Mouse (Mus musculus): ENCODE results near the gene Vav1. TPM values are rescaled to one million over a fixed set of nuclear protein-coding genes. Genes with fewer than 3 reads are reported as not detected.
A peak's percentile ranks its signal among the peaks of the same experiment; 100 is the strongest.
"Not testable (repeated sequence)": the region's sequence is repeated elsewhere in the genome, so short reads cannot be mapped to it uniquely, and the experiment has no call there.

Vav1 gene
- polyA plus RNA-seq, 1 experiment from 2014 or later: 2.0 TPM

GRCm38 (mm10) chr17:57275997-57276351 lies 2.9 kb upstream of the Vav1 start:
- no peaks in the 10 kb centered on the region for H3K9me3 ChIP-seq (replicated peaks)
- DNase-seq (ENCODE audit: low spot score): peak; percentile 18
- H3K4me3 ChIP-seq: peak overlapping the region; percentile 55
- H3K27me3 ChIP-seq (ENCODE audit: low read depth, poor library complexity, severe bottlenecking): peaks cover 47% of the 10 kb centered on the region
- WGBS: 2% methylated on average over 13 of the region's 13 CpGs
- no peak overlapping the region for H3K27ac ChIP-seq (replicated peaks)
- peaks cover 25% of the 10 kb centered on the region for H3K4me1 ChIP-seq
- H3K36me3 ChIP-seq: no peaks in the 10 kb centered on the region

GRCm38 (mm10) chr17:57276634-57277121 lies 2.2 kb upstream of the Vav1 start:
- peak overlapping the region; percentile 52; the same call in 1 of the 2 replicates for H3K27ac ChIP-seq (replicated peaks)
- peaks cover 25% of the 10 kb centered on the region for H3K4me1 ChIP-seq
- under 1% methylated on average over 20 of the region's 20 CpGs for WGBS
- H3K4me3 ChIP-seq: peak overlapping the region; percentile 55
- no peaks in the 10 kb centered on the region for H3K9me3 ChIP-seq (replicated peaks)
- peak; percentile 78 for DNase-seq (ENCODE audit: low spot score)
- H3K27me3 ChIP-seq (ENCODE audit: low read depth, poor library complexity, severe bottlenecking): peaks cover 47% of the 10 kb centered on the region
- H3K36me3 ChIP-seq: no peaks in the 10 kb centered on the region

DNA sequence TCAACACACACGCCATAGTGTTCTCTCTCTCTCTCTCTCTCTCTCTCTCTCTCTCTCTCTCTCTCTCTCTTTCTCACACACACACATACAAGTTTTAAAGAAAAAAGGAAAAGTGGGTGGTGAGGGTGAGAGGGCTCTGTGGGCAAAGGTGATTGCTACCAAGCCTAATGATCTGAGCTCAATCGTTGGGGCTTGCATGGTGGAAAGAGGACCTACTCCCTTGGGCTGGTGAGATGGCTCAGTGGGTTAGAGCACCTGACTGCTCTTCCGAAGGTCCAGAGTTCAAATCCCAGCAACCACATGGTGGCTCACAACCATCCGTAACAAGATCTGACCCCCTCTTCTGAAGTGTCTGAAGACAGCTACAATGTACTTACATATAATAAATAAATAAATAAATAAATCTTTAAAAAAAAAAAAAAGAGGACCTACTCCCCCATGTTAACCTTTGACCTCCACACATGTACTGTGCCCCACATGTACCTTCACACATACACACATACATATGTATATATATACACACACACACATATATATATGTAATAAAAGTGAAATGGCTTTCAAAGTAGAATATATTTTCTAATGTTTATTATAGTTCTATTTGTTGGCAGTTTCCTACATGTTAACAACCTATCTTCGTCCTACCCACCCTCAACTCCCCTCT lies 1.2 kb upstream of the Vav1 start:
- DNase-seq (ENCODE audit: low spot score); H3K9me3 ChIP-seq (replicated peaks); H3K27ac ChIP-seq (replicated peaks); H3K36me3 ChIP-seq; H3K4me3 ChIP-seq: not testable (repeated sequence)
- Histone ChIP-seq H3K4me1 (peaks cover 25% of the 10 kb centered on the region), H3K27me3 (ENCODE audit: low read depth, poor library complexity, severe bottlenecking) (peaks cover 40% of the 10 kb centered on the region)
- WGBS: 90% methylated on average over 5 of the region's 5 CpGs

GRCm38 (mm10) chr17:57278537-57278936 lies 363 bp upstream of the Vav1 start:
- peaks cover 25% of the 10 kb centered on the region for H3K4me1 ChIP-seq
- no peaks in the 10 kb centered on the region for H3K9me3 ChIP-seq (replicated peaks)
- no peaks in the 10 kb centered on the region for H3K36me3 ChIP-seq
- H3K27ac ChIP-seq (replicated peaks): no peak overlapping the region
- peaks cover 31% of the 10 kb centered on the region for H3K27me3 ChIP-seq (ENCODE audit: low read depth, poor library complexity, severe bottlenecking)
- DNase-seq (ENCODE audit: low spot score): no peak
- 85% methylated on average over 2 of the region's 2 CpGs for WGBS
- no peak overlapping the region for H3K4me3 ChIP-seq

GRCm38 (mm10) chr17:57279591-57280224 lies 808 bp downstream of the Vav1 start:
- H3K4me3 ChIP-seq: no peak overlapping the region
- H3K27me3 ChIP-seq (ENCODE audit: low read depth, poor library complexity, severe bottlenecking): peaks cover 20% of the 10 kb centered on the region
- H3K4me1 ChIP-seq: peaks cover 24% of the 10 kb centered on the region
- H3K27ac ChIP-seq (replicated peaks): no peak overlapping the region
- H3K9me3 ChIP-seq (replicated peaks): no peaks in the 10 kb centered on the region
- WGBS: 58% methylated on average over 9 of the region's 9 CpGs
- DNase-seq (ENCODE audit: low spot score): no peak
- H3K36me3 ChIP-seq: no peaks in the 10 kb centered on the region

DNA sequence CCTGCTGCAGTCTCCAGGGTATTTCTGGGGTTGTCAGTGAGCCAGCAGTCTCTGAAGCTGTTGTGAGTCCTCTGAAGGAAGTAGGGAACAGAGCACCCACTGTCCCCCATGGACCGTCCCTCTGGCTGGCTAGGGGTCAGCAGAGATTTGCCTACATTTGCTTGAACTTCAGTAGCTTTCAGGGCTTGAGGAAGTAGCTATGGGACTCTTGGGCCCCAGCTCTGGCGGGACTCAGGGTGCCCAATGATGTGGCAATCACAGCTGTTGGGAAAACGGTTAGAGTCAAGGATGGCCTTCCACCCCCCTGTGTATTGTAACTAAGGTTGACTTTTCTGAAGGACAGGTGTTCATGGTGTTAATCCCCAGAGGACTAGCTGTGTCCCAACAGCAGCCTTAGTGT lies 1.5 kb downstream of the Vav1 start:
- H3K27ac ChIP-seq (replicated peaks): no peak overlapping the region
- H3K4me1 ChIP-seq: peaks cover 17% of the 10 kb centered on the region
- H3K36me3 ChIP-seq: no peaks in the 10 kb centered on the region
- WGBS: 77% methylated on average over 3 of the region's 3 CpGs
- no peak for DNase-seq (ENCODE audit: low spot score)
- no peaks in the 10 kb centered on the region for H3K9me3 ChIP-seq (replicated peaks)
- peaks cover 13% of the 10 kb centered on the region for H3K27me3 ChIP-seq (ENCODE audit: low read depth, poor library complexity, severe bottlenecking)
- no peak overlapping the region for H3K4me3 ChIP-seq

- Histone ChIP-seq H3K36me3 (no peaks in the 10 kb centered on the region), H3K9me3 (replicated peaks) (no peaks in the 10 kb centered on the region), H3K4me1 (no peaks in the 10 kb centered on the region), H3K27me3 (ENCODE audit: low read depth, poor library complexity, severe bottlenecking) (no peaks in the 10 kb centered on the region), H3K27ac (replicated peaks) (no peak overlapping the region), H3K4me3 (no peak overlapping the region)
- WGBS: 82% methylated on average over 5 of the region's 5 CpGs
- no peak for DNase-seq (ENCODE audit: low spot score)
These were observed 5.0 kb downstream of the Vav1 start for GRCm38 (mm10) chr17:57283906-57284305.

GRCm38 (mm10) chr17:57285077-57285476 lies 6.2 kb downstream of the Vav1 start:
- 73% methylated on average over 2 of the region's 2 CpGs for WGBS

GRCm38 (mm10) chr17:57286718-57287355 lies 7.9 kb downstream of the Vav1 start:
- no peaks in the 10 kb centered on the region for H3K27me3 ChIP-seq (ENCODE audit: low read depth, poor library complexity, severe bottlenecking)
- no peak for DNase-seq (ENCODE audit: low spot score)
- no peak overlapping the region for H3K4me3 ChIP-seq
- H3K4me1 ChIP-seq: no peaks in the 10 kb centered on the region
- WGBS: 85% methylated on average over 8 of the region's 8 CpGs
- H3K36me3 ChIP-seq: no peaks in the 10 kb centered on the region
- no peak overlapping the region for H3K27ac ChIP-seq (replicated peaks)
- no peaks in the 10 kb centered on the region for H3K9me3 ChIP-seq (replicated peaks)

More at GRCm38 (mm10) chr17:57285077-57285476, 6.2 kb downstream of the Vav1 start:
- no peaks in the 10 kb centered on the region for H3K9me3 ChIP-seq (replicated peaks)
- H3K27me3 ChIP-seq (ENCODE audit: low read depth, poor library complexity, severe bottlenecking): no peaks in the 10 kb centered on the region
- no peak for DNase-seq (ENCODE audit: low spot score)
- H3K36me3 ChIP-seq: no peaks in the 10 kb centered on the region
- H3K4me1 ChIP-seq: no peaks in the 10 kb centered on the region
- no peak overlapping the region for H3K27ac ChIP-seq (replicated peaks)
- no peak overlapping the region for H3K4me3 ChIP-seq

DNA sequence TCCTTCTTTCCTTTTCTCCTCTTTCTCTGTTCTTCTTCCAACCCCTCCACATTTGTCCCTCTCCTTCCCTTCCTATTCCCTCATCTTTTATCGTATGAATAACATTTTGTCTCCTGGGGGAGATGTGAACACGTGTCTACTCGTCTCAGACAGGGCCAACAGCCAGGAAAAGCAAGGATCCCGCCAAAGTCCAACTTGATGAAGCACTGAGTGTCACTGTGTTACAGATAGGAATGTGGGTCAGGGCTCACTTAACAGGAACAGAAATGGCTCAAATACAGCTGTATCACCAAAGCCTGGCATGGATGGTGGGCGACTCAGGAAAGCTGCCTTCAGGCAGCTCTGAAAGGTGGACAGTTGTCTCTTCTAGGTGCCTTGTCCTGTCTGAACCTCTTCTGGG lies 10.4 kb downstream of the Vav1 start:
- Histone ChIP-seq H3K27ac (replicated peaks) (no peak overlapping the region), H3K36me3 (no peaks in the 10 kb centered on the region), H3K9me3 (replicated peaks) (no peaks in the 10 kb centered on the region), H3K27me3 (ENCODE audit: low read depth, poor library complexity, severe bottlenecking) (no peaks in the 10 kb centered on the region), H3K4me1 (no peaks in the 10 kb centered on the region), H3K4me3 (no peak overlapping the region)
- DNase-seq (ENCODE audit: low spot score): no peak
- 91% methylated on average over 5 of the region's 5 CpGs for WGBS

DNA sequence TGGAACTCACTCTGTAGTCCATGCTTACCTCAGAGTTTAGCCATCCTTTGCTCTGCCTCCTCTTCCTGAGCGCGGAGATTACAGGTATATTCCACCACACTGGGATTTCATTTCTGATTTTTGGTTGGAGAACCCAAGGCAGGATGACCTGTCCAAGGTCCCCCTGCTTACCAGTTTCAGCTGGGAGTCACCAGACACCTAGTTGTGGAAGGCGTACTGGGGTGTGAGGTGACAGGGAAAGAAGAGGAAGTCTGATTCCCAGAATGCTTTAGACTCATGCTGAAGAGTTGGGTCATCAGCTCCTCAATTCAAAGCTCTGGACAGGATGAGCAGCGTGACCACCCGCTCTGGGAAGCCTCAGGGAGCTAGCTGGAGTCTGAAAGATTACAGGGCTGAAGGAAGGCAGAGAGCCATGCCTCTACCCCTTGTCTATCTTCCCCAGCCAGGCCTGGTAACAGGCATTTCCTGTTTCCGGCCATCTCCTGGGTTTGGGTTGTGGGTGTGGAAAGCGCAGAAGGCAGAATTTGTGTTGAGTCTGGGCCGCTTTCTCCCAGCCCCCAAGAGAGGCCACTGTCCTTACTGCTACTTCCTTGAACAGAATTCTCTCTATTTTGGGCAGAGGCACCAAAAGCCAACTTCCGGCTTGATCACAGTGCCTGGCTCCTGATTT lies 11.2 kb downstream of the Vav1 start:
- WGBS: 90% methylated on average over 9 of the region's 9 CpGs

DNA sequence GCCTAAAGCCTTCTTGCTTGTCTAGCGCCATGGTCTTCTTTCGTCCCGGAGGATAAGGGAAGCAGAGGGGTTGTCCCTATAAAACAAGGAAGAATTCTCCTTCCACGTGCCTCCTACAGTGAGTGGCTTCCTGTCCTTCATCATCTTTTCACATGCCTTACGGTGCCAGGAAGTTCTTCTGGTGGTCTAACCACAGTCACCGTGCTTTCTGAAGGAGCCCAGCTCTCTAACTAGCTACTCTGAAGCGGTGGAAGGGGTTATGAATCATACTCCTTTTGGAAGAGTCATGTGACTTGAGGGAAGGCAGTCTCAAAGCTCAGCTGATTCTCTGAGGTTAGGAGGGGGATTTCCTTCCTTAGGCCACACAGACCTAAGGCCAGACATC lies 11.8 kb downstream of the Vav1 start:
- H3K36me3 ChIP-seq: no peaks in the 10 kb centered on the region
- no peak for DNase-seq (ENCODE audit: low spot score)
- H3K4me3 ChIP-seq: no peak overlapping the region
- no peaks in the 10 kb centered on the region for H3K9me3 ChIP-seq (replicated peaks)
- H3K27me3 ChIP-seq (ENCODE audit: low read depth, poor library complexity, severe bottlenecking): no peaks in the 10 kb centered on the region
- no peak overlapping the region for H3K27ac ChIP-seq (replicated peaks)
- no peaks in the 10 kb centered on the region for H3K4me1 ChIP-seq
- WGBS: 84% methylated on average over 7 of the region's 7 CpGs

More for the DNA sequence above, 11.2 kb downstream of the Vav1 start:
- Histone ChIP-seq H3K4me1 (no peaks in the 10 kb centered on the region), H3K27ac (replicated peaks) (no peak overlapping the region), H3K36me3 (no peaks in the 10 kb centered on the region), H3K9me3 (replicated peaks) (no peaks in the 10 kb centered on the region), H3K4me3 (no peak overlapping the region), H3K27me3 (ENCODE audit: low read depth, poor library complexity, severe bottlenecking) (no peaks in the 10 kb centered on the region)
- DNase-seq (ENCODE audit: low spot score): no peak
